Mouse (Mus musculus) embryonic fibroblast, embryonic 13.5 days (primary cell): ENCODE data around the gene Pigp.

Experiments
- CTCF ChIP-seq: IDR thresholded peaks from 2 replicates; pipeline ENCODE4 v1.5.1; 2011; ENCODE audit warnings: mild to moderate bottlenecking, control low read depth, low read length, moderate library complexity, borderline replicate concordance; ENCODE audit not compliant: insufficient read depth
- POLR2A ChIP-seq: IDR thresholded peaks from 2 replicates; pipeline ENCODE4 v1.6.1; 2011; ENCODE audit warnings: low read depth, mild to moderate bottlenecking, control low read depth, low read length, moderate library complexity

DNA sequence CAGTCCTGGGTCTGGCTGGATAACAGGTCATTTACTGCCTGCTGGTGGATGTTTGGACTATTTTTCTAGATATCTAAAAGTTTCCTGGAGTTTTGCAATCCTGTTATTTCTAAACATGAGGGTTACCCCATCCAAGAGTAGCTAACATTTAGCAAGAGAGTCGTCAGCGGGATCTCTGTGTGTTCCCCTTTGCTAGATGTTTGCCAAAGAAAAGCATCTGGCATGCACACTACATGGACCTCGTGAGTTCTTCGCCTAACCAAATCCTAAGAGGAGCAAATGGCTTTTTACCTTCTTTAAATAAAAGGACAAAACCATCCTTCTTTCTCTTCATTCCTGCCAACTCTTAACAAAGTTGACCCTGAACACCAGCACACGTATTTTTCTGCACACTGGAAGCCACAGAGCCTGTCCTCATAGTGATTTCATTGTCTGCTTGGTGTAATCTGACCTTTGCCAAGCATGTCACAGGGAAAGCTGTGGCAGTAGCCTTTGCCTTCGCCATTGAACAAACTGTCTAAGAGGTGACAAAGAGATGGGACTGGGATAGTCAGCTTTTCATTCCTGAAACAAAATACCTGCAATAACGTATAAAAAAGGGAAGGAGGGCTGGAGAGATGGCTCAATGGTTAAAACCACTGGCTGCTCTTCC, 24.4 kb downstream of the Pigp start:
- TF ChIP-seq POLR2A (no peak), CTCF (no peak)
